In the genomic region with DNA sequence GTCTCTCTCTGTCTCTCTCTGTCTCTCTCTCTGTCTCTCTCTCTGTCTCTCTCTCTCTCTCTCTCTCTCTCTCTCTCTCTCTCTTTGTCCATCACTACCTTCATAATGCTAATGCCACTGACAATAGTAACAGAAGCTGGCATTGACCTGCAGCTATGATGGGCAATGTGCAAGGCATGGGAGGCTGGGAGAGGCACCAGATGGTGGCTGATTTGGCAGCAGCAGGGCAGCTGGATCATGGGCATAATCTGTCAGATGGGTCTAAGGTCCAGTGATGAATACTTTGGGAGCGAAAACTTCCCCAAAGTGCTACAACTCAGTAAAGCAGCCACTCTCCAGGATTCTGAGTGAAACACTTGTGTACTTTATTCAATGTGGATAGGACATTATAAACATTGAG, we compare ENCODE assay signal across 23 mouse cellular contexts.
A peak's percentile ranks its signal among the peaks of the same experiment; 100 is the strongest.
DNase-seq lines count a peak whose midpoint lies in the region; ATAC-seq and TF ChIP-seq lines count a peak whose summit lies in the region.
"Had no signal": no experiment of that assay in that cellular context is flagged by ENCODE, and none has a peak within 500 bp of the region (broad histone marks: within the 10 kb centered on the region; RNA-seq: fewer than 3 reads in every experiment).

No protein-coding gene starts in this region.

- no peak for TF ChIP-seq POLR2A in cerebellum, adult 2 months (IDR thresholded peaks at IDR 0.05; ENCODE audit: borderline replicate concordance, insufficient read depth, low read length)

- no peaks in the 10 kb centered on the region; the same call in 1 of the 2 replicates for H3K27me3 ChIP-seq in cerebellum, adult 2 months (ENCODE audit: control insufficient read depth, insufficient read depth, low read length)
- no peaks in the 10 kb centered on the region for H3K27me3 ChIP-seq in hindbrain, embryonic 16.5 days (replicated peaks; ENCODE audit: control insufficient read depth, insufficient read depth, low read length)
- no peaks in the 10 kb centered on the region for H3K27me3 ChIP-seq in hindbrain, embryonic 14.5 days (ENCODE audit: control insufficient read depth, insufficient read depth, low read length)
- no peaks in the 10 kb centered on the region for H3K27me3 ChIP-seq in midbrain, postnatal 0 days (ENCODE audit: insufficient read depth, low read length)
- H3K27me3 ChIP-seq in midbrain, embryonic 14.5 days (ENCODE audit: control insufficient read depth, insufficient read depth, low read length), result no peaks in the 10 kb centered on the region
- H3K27me3 ChIP-seq: CH12.LX; embryonic facial prominence, embryonic 12.5 days; forebrain, embryonic 13.5 days; forebrain, embryonic 15.5 days; Patski had no signal

- peak; percentile 42; the same call in 1 of the 2 replicates for ATAC-seq in hindbrain, embryonic 16.5 days
- no peak for ATAC-seq in hindbrain, embryonic 14.5 days (ENCODE audit: low FRiP score)
- no peak for ATAC-seq in midbrain, postnatal 0 days (ENCODE audit: low FRiP score)
- no peak for ATAC-seq in midbrain, embryonic 14.5 days (ENCODE audit: low FRiP score, low TSS enrichment)
- ATAC-seq: activated CD4-positive, CD25-positive, alpha-beta regulatory T cell, adult 4 months; CD4-positive, CD25-positive, alpha-beta regulatory T cell, adult 4 months; forebrain, embryonic 13.5 days; forebrain, embryonic 15.5 days; forebrain, postnatal 0 days; Patski had no signal

- no peak overlapping the region for H3K4me2 ChIP-seq in hindbrain, embryonic 16.5 days (ENCODE audit: low read length)
- H3K4me2 ChIP-seq in hindbrain, embryonic 14.5 days (replicated peaks), result no peak overlapping the region
- H3K4me2 ChIP-seq in midbrain, postnatal 0 days (ENCODE audit: low read depth, low read length, poor library complexity, severe bottlenecking), result no peak overlapping the region
- H3K4me2 ChIP-seq in midbrain, embryonic 14.5 days (ENCODE audit: low read length), result no peak overlapping the region
- H3K4me2 ChIP-seq: embryonic facial prominence, embryonic 12.5 days; forebrain, embryonic 13.5 days; forebrain, embryonic 15.5 days had no signal

- no peak for TF ChIP-seq CTCF in cerebellum, adult 2 months (IDR thresholded peaks at IDR 0.05; ENCODE audit: borderline replicate concordance, insufficient read depth, low read depth, low read length)
- TF ChIP-seq CTCF in midbrain, postnatal 0 days (IDR thresholded peaks at IDR 0.05), result no peak

- no peak overlapping the region for H3K4me3 ChIP-seq in cerebellum, adult 2 months (replicated peaks; ENCODE audit: insufficient read depth, low read depth, low read length)
- no peak overlapping the region for H3K4me3 ChIP-seq in hindbrain, embryonic 16.5 days (ENCODE audit: low read length)
- no peak overlapping the region for H3K4me3 ChIP-seq in hindbrain, embryonic 14.5 days (replicated peaks; ENCODE audit: low read length)
- no peak overlapping the region for H3K4me3 ChIP-seq in midbrain, postnatal 0 days (ENCODE audit: low read depth, low read length)
- H3K4me3 ChIP-seq in midbrain, embryonic 14.5 days (replicated peaks; ENCODE audit: low read depth, low read length), result no peak overlapping the region
- H3K4me3 ChIP-seq: embryonic facial prominence, embryonic 10.5 days; embryonic facial prominence, embryonic 12.5 days; forebrain, embryonic 13.5 days; forebrain, embryonic 15.5 days had no signal

- no peaks in the 10 kb centered on the region for H3K36me3 ChIP-seq in hindbrain, embryonic 16.5 days (ENCODE audit: control insufficient read depth, insufficient read depth, low read length)
- no peaks in the 10 kb centered on the region for H3K36me3 ChIP-seq in hindbrain, embryonic 14.5 days (replicated peaks; ENCODE audit: control insufficient read depth, insufficient read depth)
- H3K36me3 ChIP-seq in midbrain, postnatal 0 days (ENCODE audit: insufficient read depth, low read length), result no peaks in the 10 kb centered on the region
- H3K36me3 ChIP-seq in midbrain, embryonic 14.5 days (ENCODE audit: control insufficient read depth, insufficient read depth, low read length), result no peaks in the 10 kb centered on the region
- H3K36me3 ChIP-seq: embryonic facial prominence, embryonic 10.5 days; embryonic facial prominence, embryonic 12.5 days; forebrain, embryonic 15.5 days; G1E had no signal

- no peaks in the 10 kb centered on the region for H3K4me1 ChIP-seq in cerebellum, adult 2 months (ENCODE audit: control insufficient read depth, insufficient read depth, low read length)
- H3K4me1 ChIP-seq in hindbrain, embryonic 16.5 days (ENCODE audit: control insufficient read depth, insufficient read depth, low read depth, low read length), result no peaks in the 10 kb centered on the region
- H3K4me1 ChIP-seq in hindbrain, embryonic 14.5 days (replicated peaks; ENCODE audit: control insufficient read depth, insufficient read depth, low read length), result no peaks in the 10 kb centered on the region
- no peaks in the 10 kb centered on the region for H3K4me1 ChIP-seq in midbrain, postnatal 0 days (ENCODE audit: insufficient read depth, low read length)
- H3K4me1 ChIP-seq in midbrain, embryonic 14.5 days (ENCODE audit: control insufficient read depth, insufficient read depth, low read length), result no peaks in the 10 kb centered on the region
- H3K4me1 ChIP-seq: embryonic facial prominence, embryonic 10.5 days; embryonic facial prominence, embryonic 12.5 days; forebrain, embryonic 13.5 days; forebrain, embryonic 15.5 days had no signal

- peak; percentile 49 to 75 for DNase-seq in cerebellum, postnatal 10 days
- DNase-seq in cerebellum, adult 2 months, result no peak
- no peak for DNase-seq in hindbrain, embryonic 14.5 days (ENCODE audit: low spot score)
- peak; percentile 15 for DNase-seq in midbrain, postnatal 0 days (ENCODE audit: low spot score)
- DNase-seq in midbrain, embryonic 14.5 days, result no peak
- DNase-seq: adrenal gland, adult 8-10 months; adrenal gland, postnatal 14 days; adrenal gland, postnatal 36 days; B cell, adult 2 months; cerebellum, adult 11-12 months; cerebellum, adult 8-10 months; cerebellum, adult 9-11 months; forebrain, postnatal 0 days had no signal

- no peak overlapping the region for H3K27ac ChIP-seq in cerebellum, adult 2 months (ENCODE audit: insufficient read depth, low read length)
- H3K27ac ChIP-seq in hindbrain, embryonic 16.5 days (ENCODE audit: low read depth, low read length), result no peak overlapping the region
- no peak overlapping the region for H3K27ac ChIP-seq in hindbrain, embryonic 14.5 days
- H3K27ac ChIP-seq in midbrain, postnatal 0 days (ENCODE audit: low read depth, low read length), result no peak overlapping the region
- no peak overlapping the region for H3K27ac ChIP-seq in midbrain, embryonic 14.5 days (replicated peaks; ENCODE audit: low read depth, low read length)
- H3K27ac ChIP-seq: embryonic facial prominence, embryonic 10.5 days; embryonic facial prominence, embryonic 12.5 days; forebrain, embryonic 13.5 days; forebrain, embryonic 15.5 days had no signal

- H3K9ac ChIP-seq in hindbrain, embryonic 16.5 days (ENCODE audit: low read depth, low read length), result no peak overlapping the region
- H3K9ac ChIP-seq in hindbrain, embryonic 14.5 days, result no peak overlapping the region
- no peak overlapping the region for H3K9ac ChIP-seq in midbrain, postnatal 0 days (replicated peaks; ENCODE audit: low read length, poor library complexity, severe bottlenecking)
- H3K9ac ChIP-seq in midbrain, embryonic 14.5 days (replicated peaks; ENCODE audit: low read length), result no peak overlapping the region
- H3K9ac ChIP-seq: embryonic facial prominence, embryonic 12.5 days; forebrain, embryonic 13.5 days; forebrain, embryonic 15.5 days; forebrain, postnatal 0 days had no signal

- 11% methylated on average over 1 of the region's 1 CpGs for WGBS in cerebellum, adult 2 months
- WGBS in hindbrain, embryonic 16.5 days, result 92% methylated on average over 1 of the region's 1 CpGs
- 89% methylated on average over 1 of the region's 1 CpGs for WGBS in hindbrain, embryonic 14.5 days
- WGBS in midbrain, postnatal 0 days, result 95% methylated on average over 1 of the region's 1 CpGs
- 88% methylated on average over 1 of the region's 1 CpGs for WGBS in midbrain, embryonic 14.5 days

- H3K9me3 ChIP-seq in hindbrain, embryonic 16.5 days (ENCODE audit: control insufficient read depth, low read length), result no peaks in the 10 kb centered on the region
- no peaks in the 10 kb centered on the region for H3K9me3 ChIP-seq in hindbrain, embryonic 14.5 days (ENCODE audit: control insufficient read depth, low read length)
- H3K9me3 ChIP-seq in midbrain, postnatal 0 days (ENCODE audit: low read length), result no peaks in the 10 kb centered on the region
- H3K9me3 ChIP-seq in midbrain, embryonic 14.5 days (ENCODE audit: control insufficient read depth, low read length), result no peaks in the 10 kb centered on the region
- H3K9me3 ChIP-seq: embryonic facial prominence, embryonic 10.5 days; embryonic facial prominence, embryonic 12.5 days; forebrain, embryonic 13.5 days; forebrain, embryonic 15.5 days had no signal

Comparison
In these comparisons a context has a peak if more than half of its experiments do, and no peak if none do; other contexts are left out.
1. DNase-seq: peak in cerebellum, postnatal 10 days (2 of 2) and midbrain, postnatal 0 days (single experiment); none in cerebellum, adult 2 months (0 of 2), hindbrain, embryonic 14.5 days (single experiment) and midbrain, embryonic 14.5 days (single experiment).